Mouse (Mus musculus): ENCODE results near the gene Cfb.

Gene Cfb

GRCm38 (mm10) chr17:34807176-34807575 is 55.1 kb downstream of the Cfb start:
- TF ChIP-seq GATA4 (IDR thresholded peaks at IDR 0.05; ENCODE audit: insufficient replicate concordance, low read length), result no peak
